Mouse (Mus musculus) stomach, embryonic 15.5 days (tissue): Measurements from ENCODE around the gene Tdp2. TPM values are rescaled to one million over a fixed set of nuclear protein-coding genes. Genes with fewer than 3 reads are reported as not detected.

ENCODE experiments used
- ATAC-seq: fragments of 200-750 bp; cut with Nextera tagmentation; 2 replicates; pipeline ENCODE4 v1.8.0; 2017; ENCODE audit warnings: low read depth, moderate number of reproducible peaks, moderate TSS enrichment; ENCODE audit not compliant: insufficient read depth, low FRiP score
- H3K27ac ChIP-seq: fragments of 300-500 bp; sonication (generic); 2 replicates; pipeline ENCODE4 v1.5.1; 2015; ENCODE audit warnings: mild to moderate bottlenecking, inconsistent platforms
- H3K27me3 ChIP-seq: fragments of 300-500 bp; sonication (generic); replicated peaks from 2 replicates; pipeline ENCODE4 v1.6.1; 2015; ENCODE audit warnings: inconsistent platforms
- H3K36me3 ChIP-seq: fragments of 300-500 bp; sonication (generic); 2 replicates; pipeline ENCODE4 v1.6.1; 2015; ENCODE audit warnings: inconsistent platforms
- H3K4me1 ChIP-seq: fragments of 300-500 bp; sonication (generic); 2 replicates; pipeline ENCODE4 v1.6.1; 2015; ENCODE audit warnings: inconsistent platforms
- H3K4me2 ChIP-seq: fragments of 300-500 bp; sonication (generic); 2 replicates; pipeline ENCODE4 v1.6.1; 2015; ENCODE audit warnings: mild to moderate bottlenecking, inconsistent platforms
- H3K4me3 ChIP-seq: fragments of 300-500 bp; sonication (generic); replicated peaks from 2 replicates; pipeline ENCODE4 v1.5.1; 2015; ENCODE audit warnings: inconsistent platforms
- H3K9ac ChIP-seq: fragments of 300-500 bp; sonication (generic); 2 replicates; pipeline ENCODE4 v1.6.1; 2015; ENCODE audit warnings: inconsistent platforms
- H3K9me3 ChIP-seq: fragments of 300-500 bp; sonication (generic); 2 replicates; pipeline ENCODE4 v1.6.1; 2016; ENCODE audit warnings: inconsistent platforms
- WGBS: fragments of 180-500 bp; shearing (Covaris S2); methylation state at CpG from one replicate; pipeline ENCODE4 v1.1.7; 2015; 5-methylcytosine and 5-hydroxymethylcytosine counted together
- polyA plus RNA-seq: library from polyadenylated mRNA; unstranded; fragments of >200 nt; fragmentation: Nextera tagmentation; extraction: Ambion mirVana; gene quantifications from 2 replicates; pipeline ENCODE4 v1.2.1, GENCODE M21; 2015

Tdp2 gene
- polyA plus RNA-seq = 52.3 and 56.3 TPM in 2 replicates

DNA sequence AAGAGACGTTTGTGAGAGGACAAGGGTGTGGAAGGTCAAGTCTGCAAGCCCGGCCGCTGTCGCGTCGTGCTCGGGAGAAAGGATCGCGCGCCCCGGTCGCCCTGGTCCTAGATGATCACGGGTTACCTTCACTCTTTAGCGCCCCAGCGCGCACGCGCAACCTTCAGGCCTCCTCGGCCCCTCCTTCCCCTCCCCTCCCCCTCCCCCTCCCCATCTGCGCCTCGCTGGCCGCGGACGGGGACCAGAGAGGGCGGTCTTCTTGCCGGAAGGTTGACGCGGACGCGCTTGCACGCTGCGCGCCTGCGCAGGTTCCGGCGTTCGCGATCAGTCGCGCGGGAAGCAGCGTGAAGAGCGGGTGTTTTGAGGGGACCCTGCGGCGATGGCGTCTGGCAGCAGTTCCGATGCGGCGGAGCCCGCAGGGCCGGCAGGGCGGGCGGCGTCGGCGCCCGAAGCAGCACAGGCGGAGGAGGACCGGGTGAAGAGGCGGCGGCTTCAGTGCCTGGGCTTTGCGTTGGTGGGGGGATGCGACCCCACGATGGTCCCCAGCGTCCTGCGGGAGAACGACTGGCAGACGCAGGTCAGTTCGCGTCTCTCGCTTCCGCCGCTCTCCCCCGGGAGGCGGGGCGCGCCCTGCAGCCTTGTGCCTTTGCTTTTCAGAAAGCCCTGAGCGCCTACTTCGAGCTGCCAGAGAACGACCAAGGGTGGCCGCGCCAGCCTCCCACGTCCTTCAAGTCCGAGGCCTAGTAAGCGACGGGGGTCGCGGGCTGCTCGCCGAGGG is at the start of gene Tdp2, which contains the start of gene Acot13:
Gene Tdp2 (plus strand): TSS at position 327 of the 778 bp plus-strand sequence.
Gene Acot13 (minus strand): TSS at position 188 of the 778 bp plus-strand sequence.
- WGBS = under 1% methylated on average over 84 of the region's 90 CpGs
- Histone ChIP-seq H3K4me3 (peak within 1 kb of the TSS; percentile 96), H3K27me3 (no peaks in the 10 kb centered on the region), H3K9me3 (no peaks in the 10 kb centered on the region), H3K36me3 (no peaks in the 10 kb centered on the region), H3K9ac (peak within 1 kb of the TSS; percentile 99), H3K27ac (peak within 1 kb of the TSS; percentile 97), H3K4me2 (peak within 1 kb of the TSS; percentile 75), H3K4me1 (peaks cover 17% of the 10 kb centered on the region)
- ATAC-seq = peak; percentile 97

DNA sequence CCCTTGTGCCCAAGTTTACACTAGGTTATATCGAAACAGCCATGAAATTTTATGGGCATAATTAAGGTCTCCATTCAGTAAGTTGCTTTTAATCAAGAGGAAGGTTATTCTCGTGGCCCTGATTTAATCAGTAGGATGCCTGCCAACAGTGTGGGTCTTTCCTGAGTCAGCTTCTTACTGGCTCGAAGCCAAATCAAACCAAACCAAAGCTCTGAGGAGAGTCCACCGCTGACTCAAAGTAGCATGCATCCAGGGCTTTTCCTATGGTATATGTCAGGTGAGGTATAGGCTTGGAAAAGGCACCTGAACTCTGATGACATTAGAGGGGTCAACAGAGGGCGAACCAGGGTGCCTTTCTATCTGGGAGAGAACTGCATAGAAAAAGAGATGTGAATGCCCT is 49.6 kb upstream of the Tdp2 start:
- ATAC-seq = no peak; the same call in 1 of the 2 replicates
- H3K9ac ChIP-seq = no peak overlapping the region
- no peaks in the 10 kb centered on the region for H3K36me3 ChIP-seq
- no peak overlapping the region for H3K27ac ChIP-seq
- no peaks in the 10 kb centered on the region for H3K9me3 ChIP-seq
- no peak overlapping the region for H3K4me3 ChIP-seq
- no peak overlapping the region for H3K4me2 ChIP-seq
- H3K27me3 ChIP-seq = no peaks in the 10 kb centered on the region
- no peaks in the 10 kb centered on the region for H3K4me1 ChIP-seq
- WGBS = 62% methylated on average over 5 of the region's 5 CpGs

DNA sequence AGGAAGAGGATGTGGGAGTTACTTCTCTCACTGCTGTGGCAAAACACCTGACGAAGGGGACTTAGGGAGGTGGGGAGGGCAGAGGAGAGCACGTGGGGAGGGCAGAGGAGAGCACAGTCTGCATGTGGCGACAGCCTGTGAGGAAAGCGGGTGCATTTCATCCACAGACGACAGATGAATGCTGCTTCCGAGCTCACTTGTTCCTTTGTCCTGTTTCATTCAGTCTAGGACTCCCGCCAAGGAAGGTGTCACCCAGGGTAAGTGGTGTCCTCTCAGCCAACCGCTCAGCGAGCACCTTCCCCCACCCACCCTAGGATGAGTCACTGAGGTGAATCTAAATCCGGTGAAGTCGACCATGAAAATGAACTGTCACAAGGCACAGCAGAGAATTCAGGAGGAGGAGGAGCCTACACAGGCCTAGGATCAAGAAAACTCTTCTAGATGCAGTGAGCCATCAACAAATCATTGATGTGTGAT is 45.4 kb upstream of the Tdp2 start:
- Histone ChIP-seq H3K9ac (no peak overlapping the region), H3K27me3 (no peaks in the 10 kb centered on the region), H3K4me3 (no peak overlapping the region), H3K9me3 (no peaks in the 10 kb centered on the region), H3K4me1 (no peaks in the 10 kb centered on the region), H3K4me2 (no peak overlapping the region), H3K27ac (no peak overlapping the region), H3K36me3 (no peaks in the 10 kb centered on the region)
- ATAC-seq = no peak
- 55% methylated on average over 11 of the region's 11 CpGs for WGBS

DNA sequence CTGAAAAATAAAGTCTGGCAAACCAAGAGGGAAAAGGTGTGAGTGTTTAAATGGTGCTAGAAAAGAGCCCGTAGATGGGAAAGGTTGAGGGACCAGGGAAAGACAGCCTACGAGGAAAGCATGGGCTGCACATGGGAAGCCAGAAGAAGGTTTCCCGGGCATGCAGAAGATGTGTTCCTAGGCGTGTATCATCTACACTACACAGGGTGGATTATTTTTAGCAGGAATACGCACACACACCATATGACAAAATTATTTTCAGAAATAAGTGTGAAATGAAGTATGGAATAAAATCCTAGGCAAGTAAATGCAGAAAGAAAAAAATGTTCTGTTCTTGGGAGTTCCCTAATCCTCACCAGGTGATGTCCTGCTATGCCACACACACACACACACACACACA is 44.0 kb upstream of the Tdp2 start:
- H3K4me3 ChIP-seq = no peak overlapping the region
- H3K4me1 ChIP-seq = no peaks in the 10 kb centered on the region
- no peaks in the 10 kb centered on the region for H3K9me3 ChIP-seq
- ATAC-seq = no peak
- no peak overlapping the region for H3K4me2 ChIP-seq
- no peaks in the 10 kb centered on the region for H3K27me3 ChIP-seq
- H3K27ac ChIP-seq = no peak overlapping the region
- 85% methylated on average over 5 of the region's 5 CpGs for WGBS
- H3K9ac ChIP-seq = no peak overlapping the region
- H3K36me3 ChIP-seq = no peaks in the 10 kb centered on the region

DNA sequence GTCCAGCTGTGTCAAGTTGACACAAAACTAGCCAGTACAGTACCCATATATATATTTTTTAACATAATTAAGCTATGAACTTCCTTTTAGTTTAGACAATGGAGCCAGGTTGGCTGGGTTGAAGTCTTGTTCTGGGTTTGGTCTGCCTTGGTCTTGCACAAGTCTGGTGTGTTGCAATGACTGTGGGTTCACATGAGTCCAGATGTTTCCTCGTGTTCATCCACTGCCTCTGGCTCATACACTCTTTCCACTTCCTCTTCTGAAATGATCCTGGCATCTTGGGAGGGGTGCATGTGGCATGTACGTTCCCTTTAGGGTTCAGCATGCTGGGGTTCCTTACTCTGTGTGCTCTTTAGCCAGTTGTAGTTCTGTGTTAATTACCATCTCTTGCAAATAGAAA is 40.1 kb upstream of the Tdp2 start:
- Histone ChIP-seq H3K27me3 (no peaks in the 10 kb centered on the region), H3K4me2 (no peak overlapping the region), H3K27ac (no peak overlapping the region), H3K9ac (no peak overlapping the region), H3K36me3 (no peaks in the 10 kb centered on the region), H3K4me3 (no peak overlapping the region), H3K4me1 (no peaks in the 10 kb centered on the region), H3K9me3 (no peaks in the 10 kb centered on the region)
- WGBS = 80% methylated on average over 2 of the region's 2 CpGs
- ATAC-seq = no peak

DNA sequence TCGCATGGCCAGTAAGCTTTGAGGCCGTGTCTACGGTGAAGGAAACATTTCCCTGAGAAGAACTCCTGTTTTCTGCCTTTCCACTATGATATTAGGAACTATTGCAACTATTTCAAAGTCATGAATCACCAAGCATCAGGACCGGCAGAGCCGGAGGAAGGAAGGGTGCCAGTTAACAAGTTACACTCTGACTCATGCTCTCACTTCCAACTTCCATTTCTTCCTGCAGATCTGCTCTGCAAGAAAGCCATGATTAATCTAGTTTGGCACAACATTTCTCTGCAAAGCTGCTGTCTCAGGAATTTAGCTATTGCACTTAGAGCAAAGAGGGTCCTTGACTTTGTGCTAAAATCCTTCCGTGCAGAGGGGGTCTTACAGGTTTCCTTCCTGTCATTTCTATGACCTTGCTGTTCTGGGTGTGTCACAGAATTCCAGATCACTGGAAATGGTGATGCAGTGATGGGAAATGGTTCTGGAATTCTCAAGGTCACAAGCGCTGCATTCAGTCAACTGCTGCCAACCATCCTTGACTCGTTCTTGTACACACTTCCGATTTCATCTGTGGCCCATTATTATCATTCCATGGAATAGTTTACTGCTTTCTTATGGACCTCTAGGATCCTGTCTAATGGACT is 39.0 kb upstream of the Tdp2 start:
- H3K36me3 ChIP-seq = no peaks in the 10 kb centered on the region
- 69% methylated on average over 9 of the region's 9 CpGs for WGBS
- no peaks in the 10 kb centered on the region for H3K4me1 ChIP-seq
- peak overlapping the region; percentile 48; the same call in 1 of the 2 replicates for H3K27ac ChIP-seq
- no peak overlapping the region for H3K4me2 ChIP-seq
- no peak overlapping the region for H3K9ac ChIP-seq
- no peak for ATAC-seq
- no peak overlapping the region for H3K4me3 ChIP-seq
- no peaks in the 10 kb centered on the region for H3K9me3 ChIP-seq
- no peaks in the 10 kb centered on the region for H3K27me3 ChIP-seq

DNA sequence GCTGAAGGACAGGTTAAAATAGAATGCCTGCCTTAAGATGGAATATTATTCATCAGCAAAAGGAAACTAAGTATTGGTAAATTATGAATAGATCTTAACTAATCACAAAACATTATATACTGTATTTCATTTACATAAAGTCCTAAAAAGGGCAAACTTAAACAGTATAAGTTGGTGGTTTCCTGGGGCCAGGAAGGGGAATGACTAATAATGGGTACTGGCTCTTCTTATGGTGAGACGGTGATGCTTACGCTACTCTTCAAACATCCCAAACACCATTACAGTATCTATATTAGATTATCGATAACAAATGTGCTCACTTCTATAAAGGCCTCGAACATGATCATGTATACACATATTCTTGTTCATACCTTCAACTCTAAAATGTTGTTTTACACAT is 32.8 kb upstream of the Tdp2 start:
- Histone ChIP-seq H3K4me2 (no peak overlapping the region), H3K9me3 (no peaks in the 10 kb centered on the region), H3K36me3 (no peaks in the 10 kb centered on the region), H3K27ac (no peak overlapping the region), H3K9ac (no peak overlapping the region), H3K27me3 (no peaks in the 10 kb centered on the region), H3K4me1 (0 out of 2 replicates have a peak, but pooled peaks cover 9% of the 10 kb centered on the region), H3K4me3 (no peak overlapping the region)
- no peak for ATAC-seq
- 94% methylated on average over 4 of the region's 4 CpGs for WGBS

DNA sequence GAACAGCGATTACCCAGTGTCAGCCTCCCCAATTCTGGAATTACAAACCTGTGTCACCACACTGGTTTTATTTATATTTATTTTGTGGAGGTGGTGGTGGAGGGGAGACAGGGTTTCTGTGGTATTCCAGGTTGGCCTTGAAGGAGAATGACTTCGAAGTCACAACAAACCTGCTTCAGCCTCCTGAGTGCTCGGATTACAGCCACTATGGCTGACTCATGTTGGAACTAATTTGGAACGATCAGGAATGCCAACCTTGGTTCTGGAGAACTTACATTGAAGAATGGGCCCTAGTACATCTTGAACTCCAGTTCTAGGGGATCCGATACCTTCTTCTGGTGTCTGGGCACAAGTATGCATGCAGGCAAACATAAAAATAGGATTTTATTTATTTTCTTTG is 32.1 kb upstream of the Tdp2 start:
- ATAC-seq = no peak
- H3K9me3 ChIP-seq = no peaks in the 10 kb centered on the region
- H3K4me1 ChIP-seq = 0 out of 2 replicates have a peak, but pooled peaks cover 9% of the 10 kb centered on the region
- H3K27ac ChIP-seq = 0 out of 2 replicates have a peak overlapping the region, but pooled peaks have one; percentile 86
- peak overlapping the region; percentile 98 for H3K4me3 ChIP-seq
- H3K4me2 ChIP-seq = peak overlapping the region; percentile 72
- no peaks in the 10 kb centered on the region for H3K27me3 ChIP-seq
- no peak overlapping the region for H3K9ac ChIP-seq
- H3K36me3 ChIP-seq = no peaks in the 10 kb centered on the region
- WGBS = 64% methylated on average over 5 of the region's 5 CpGs

DNA sequence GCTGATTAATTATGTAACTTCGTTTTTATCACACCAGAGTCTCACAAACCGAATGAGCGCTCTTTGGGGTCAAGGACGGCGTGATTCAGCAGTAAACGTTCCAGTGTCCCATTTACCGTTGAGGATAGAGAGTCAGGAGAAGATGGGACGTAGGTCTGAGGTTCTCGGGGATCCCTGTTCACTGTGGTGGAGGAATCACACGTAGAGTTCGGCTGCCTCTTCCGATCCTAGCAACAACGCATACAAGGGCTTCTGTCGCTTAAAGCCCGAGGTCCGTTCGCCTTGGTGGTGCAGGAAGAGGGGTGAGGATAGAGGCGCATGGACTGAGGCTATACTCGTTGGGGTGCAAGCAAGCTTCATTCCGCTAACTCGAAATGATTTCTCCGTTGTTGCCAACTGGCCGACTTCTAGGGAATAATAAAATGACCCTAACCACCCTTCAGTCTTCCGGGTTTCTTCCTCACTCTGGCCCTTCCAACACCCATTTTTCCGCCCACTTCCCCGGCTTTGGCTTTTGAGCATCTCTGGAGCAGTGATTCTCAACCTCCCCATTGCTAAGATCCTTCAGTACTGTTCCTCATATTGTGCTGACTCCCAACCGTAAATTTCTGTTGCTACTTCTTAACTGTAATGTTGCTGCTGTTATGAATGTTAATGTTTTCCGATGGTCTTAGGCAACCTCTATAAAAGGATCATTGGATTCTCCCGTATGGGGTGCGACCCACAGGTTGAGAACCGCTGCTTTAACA is 31.4 kb upstream of the Tdp2 start:
- H3K27me3 ChIP-seq = no peaks in the 10 kb centered on the region
- whole genome bisulfite sequencing = under 1% methylated on average over 31 of the region's 31 CpGs
- ATAC-seq = peak; percentile 15
- H3K9ac ChIP-seq = peak overlapping the region; percentile 41; the same call in 1 of the 2 replicates
- peaks cover 12% of the 10 kb centered on the region; the same call in 1 of the 2 replicates for H3K4me1 ChIP-seq
- H3K27ac ChIP-seq = peak overlapping the region; percentile 86
- no peaks in the 10 kb centered on the region for H3K36me3 ChIP-seq
- H3K9me3 ChIP-seq = no peaks in the 10 kb centered on the region
- peak overlapping the region; percentile 98 for H3K4me3 ChIP-seq
- peak overlapping the region; percentile 72 for H3K4me2 ChIP-seq

DNA sequence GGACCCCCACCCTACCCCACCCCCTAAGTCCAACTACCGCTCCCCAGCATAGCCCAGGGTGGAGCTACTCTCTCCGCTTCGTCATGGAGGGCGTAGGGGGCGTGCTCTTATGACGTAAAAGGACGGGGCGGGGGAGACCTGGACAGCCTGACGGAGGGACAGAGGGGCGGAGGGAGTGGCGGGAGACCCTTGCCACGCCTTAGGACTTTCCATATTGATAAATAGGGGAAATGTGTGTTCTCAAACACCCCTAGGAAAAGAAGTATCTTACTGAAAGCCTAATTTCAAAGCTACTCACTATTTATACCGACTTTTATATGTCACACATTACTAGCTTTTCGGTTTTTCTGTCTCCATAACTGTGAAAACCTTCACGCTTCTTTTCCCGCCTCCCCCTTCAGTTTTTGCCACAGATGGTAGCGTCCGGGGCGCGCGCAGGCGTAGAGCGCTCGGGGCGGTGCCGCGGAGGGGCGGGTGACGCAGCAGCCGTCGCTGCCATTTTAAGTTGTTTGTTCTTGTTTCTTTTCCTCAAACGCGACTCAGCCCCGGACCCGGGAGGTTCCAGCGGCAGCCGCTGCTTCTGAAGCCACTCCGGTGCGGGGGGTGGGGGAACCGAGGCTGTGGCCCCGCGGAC is 30.7 kb upstream of the Tdp2 start:
- Histone ChIP-seq H3K4me3 (peak overlapping the region; percentile 98), H3K9me3 (no peaks in the 10 kb centered on the region), H3K36me3 (no peaks in the 10 kb centered on the region), H3K4me1 (peaks cover 12% of the 10 kb centered on the region; the same call in 1 of the 2 replicates), H3K27me3 (no peaks in the 10 kb centered on the region), H3K9ac (peak overlapping the region; percentile 97), H3K4me2 (peak overlapping the region; percentile 72), H3K27ac (peak overlapping the region; percentile 100)
- under 1% methylated on average over 42 of the region's 42 CpGs for WGBS
- peak; percentile 97 for ATAC-seq

DNA sequence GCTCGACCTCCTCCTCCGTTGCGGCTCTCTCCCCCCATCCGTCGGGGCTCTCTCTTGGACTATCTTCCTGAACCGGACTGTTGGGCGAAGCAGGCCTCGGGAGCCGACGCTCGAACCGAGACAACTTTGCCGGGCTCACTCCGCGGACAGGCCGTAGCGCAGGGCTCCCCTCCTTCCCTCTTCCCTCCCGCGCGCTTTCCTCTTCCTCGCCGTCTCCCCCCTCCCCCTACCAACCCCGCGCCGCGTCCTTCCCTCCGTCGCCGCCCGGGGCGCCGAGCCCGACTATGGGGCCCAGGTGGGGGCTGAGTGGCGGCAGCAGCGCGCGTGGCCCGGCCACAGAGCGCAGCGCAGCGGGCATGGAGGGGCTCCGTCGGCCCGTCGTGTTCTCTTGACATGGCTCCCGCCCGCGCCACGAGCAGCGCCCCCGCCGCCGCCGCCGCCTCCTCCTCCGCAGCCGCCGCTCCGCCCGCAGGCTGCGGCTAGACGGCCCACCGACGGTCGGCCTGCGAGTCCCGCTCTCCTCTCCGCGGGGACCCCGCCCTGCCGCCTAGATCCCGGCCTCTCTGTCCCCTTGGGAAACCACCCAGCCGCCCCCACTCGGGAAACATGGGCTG is 30.1 kb upstream of the Tdp2 start, which contains the start of gene BC005537:
Gene BC005537 (plus strand): TSS at position 350 of the 614 bp plus-strand sequence.
- Histone ChIP-seq H3K4me3 (peak within 1 kb of the TSS; percentile 98), H3K27me3 (no peaks in the 10 kb centered on the region), H3K9me3 (no peaks in the 10 kb centered on the region), H3K4me2 (peak within 1 kb of the TSS; percentile 72), H3K27ac (peak within 1 kb of the TSS; percentile 100), H3K9ac (peak within 1 kb of the TSS; percentile 97), H3K4me1 (peaks cover 12% of the 10 kb centered on the region; the same call in 1 of the 2 replicates), H3K36me3 (0 out of 2 replicates have a peak, but pooled peaks cover 2% of the 10 kb centered on the region)
- 1% methylated on average over 71 of the region's 74 CpGs for WGBS
- ATAC-seq = peak; percentile 32
